Mouse (Mus musculus): ENCODE data around the gene Nav1.
A peak's percentile ranks its signal among the peaks of the same experiment; 100 is the strongest.

Gene Nav1

DNA sequence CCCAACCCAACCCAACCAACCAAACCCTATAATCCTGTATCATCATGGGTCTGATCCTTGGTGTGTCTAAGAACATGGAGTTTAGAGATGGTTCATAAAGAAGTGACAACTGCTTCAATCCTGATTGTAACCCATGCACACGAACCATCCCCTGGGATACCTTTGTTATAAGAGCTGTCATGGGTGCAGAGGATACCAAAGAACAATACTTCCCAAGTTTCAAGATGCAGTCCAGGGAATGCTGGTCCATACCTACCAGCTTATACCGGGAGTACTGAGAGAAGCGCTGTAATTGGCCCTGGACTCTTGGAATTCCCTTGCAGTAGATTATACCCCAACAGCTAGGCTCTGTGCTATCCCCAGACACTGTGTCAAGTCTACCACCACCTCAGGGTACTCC lies 165.2 kb downstream of the Nav1 start:
- DNase-seq (ENCODE audit: low spot score), result no peak

DNA sequence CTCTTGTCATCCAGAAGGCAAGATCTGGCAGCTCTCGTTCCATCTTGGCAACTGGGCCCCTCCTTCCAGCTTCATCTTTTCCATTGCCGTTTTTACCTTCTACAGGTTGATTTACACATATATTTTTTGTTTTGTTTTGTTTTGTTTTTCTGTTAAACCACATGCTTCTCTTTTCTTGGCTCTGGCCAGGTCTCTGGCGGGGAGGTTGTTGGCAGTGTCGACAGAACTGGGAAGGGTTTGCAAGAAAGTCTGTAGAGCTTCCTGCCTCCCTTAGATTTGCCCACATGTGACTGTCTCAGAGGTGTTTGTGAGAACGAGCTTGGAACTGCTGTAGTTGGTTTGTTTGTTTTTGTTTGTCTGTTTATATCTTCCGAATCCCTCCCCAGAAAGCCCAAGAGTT lies 166.1 kb downstream of the Nav1 start:
- no peak for DNase-seq (ENCODE audit: low spot score)

DNA sequence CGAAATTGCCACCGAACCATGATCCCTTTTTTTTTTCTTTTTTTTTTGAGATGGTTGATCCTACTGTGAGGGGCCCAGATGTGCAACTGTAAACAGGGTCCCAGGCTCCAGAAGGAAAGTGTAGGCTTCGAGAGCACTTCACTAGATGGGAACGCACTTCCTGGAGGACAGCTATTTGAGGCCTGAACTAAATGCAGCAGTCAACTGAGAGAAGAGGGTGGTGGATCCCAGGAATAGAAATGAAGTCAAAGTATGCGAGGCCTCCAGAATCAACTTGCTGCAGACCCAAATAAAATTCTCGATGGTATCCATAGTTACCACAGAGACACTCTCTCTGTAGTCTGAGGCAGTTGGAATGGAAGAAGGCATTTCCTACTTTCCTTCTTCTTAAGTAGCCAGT lies 168.3 kb downstream of the Nav1 start:
- no peak for DNase-seq (ENCODE audit: low spot score)

DNA sequence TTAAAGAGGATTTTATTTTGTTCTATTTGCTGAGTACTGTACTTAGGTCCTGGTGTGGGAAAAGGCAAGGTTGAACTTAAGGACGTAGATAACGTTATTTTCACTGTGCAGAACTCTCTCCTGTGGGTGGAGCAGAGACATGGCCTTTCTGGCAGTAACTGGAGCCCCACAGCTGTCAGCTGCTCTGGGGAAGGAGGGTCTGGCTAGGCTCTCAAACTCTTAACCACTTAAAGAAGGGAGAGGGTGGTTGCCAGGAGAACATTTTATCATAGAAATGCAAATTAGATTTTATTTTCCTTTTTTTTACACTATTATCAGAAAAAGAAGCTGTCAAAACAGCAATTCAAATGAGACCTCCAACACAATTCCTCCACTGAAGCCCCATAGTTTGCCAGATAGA lies 171.3 kb downstream of the Nav1 start:
- DNase-seq (ENCODE audit: low spot score), result no peak

DNA sequence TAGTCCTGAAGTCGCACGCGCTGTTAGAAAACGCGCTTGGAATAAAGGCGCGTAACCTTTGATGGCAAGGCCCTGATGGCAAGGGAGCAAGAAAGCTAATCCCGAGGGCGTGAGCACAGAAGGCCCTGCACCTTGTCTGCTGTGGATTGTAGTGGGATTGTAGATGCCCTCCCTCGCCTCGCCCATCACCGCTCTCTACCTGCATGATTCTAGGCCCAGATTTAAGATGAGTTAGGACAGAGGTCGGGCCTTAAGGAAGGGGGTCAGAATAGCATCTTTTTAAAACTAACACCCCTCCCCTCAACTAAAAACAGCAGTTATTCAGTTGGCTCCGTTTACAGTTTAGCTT lies 176.5 kb downstream of the Nav1 start:
- DNase-seq (ENCODE audit: low spot score), result no peak

DNA sequence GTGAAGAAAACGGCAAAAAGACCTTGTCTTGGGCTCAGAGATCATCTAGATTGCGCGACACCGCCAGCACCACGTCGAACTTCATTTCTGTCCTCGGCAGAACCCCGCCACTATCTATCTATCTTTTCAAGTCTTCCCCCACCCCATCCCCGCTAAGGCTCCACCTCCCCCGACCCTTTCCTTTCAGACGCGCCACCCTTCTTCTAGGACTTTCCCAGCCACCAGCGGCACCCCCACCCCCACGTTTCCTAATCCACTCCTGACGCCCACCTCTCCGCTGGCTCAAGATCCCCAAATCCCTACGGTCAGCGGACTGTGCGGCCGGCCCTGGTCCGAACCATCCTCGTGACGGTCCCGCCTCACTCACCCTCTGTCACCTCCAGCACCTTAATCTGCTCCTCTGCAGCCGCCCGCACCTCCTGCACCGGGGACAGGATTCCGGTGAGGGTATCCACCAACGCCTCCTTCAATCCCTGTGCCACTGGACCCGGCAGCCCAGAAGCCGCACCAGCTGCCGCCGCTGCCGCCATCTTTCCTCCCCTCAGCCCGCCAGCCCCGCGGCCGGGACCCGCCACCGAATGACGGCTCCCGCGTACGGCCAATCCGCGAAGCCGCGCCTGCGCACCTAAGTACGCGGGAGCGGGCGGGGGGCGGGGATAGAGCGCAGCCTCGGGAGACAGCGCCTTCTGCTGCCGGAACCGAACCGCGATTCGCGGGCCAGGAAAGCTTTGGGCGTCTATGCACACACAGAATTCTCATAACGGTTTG lies 177.0 kb downstream of the Nav1 start, which contains the start of gene Ipo9:
TSS of gene Ipo9 (minus strand) at position 599 of the 768 bp plus-strand sequence.
- peak; percentile 92 for DNase-seq (ENCODE audit: low spot score)

DNA sequence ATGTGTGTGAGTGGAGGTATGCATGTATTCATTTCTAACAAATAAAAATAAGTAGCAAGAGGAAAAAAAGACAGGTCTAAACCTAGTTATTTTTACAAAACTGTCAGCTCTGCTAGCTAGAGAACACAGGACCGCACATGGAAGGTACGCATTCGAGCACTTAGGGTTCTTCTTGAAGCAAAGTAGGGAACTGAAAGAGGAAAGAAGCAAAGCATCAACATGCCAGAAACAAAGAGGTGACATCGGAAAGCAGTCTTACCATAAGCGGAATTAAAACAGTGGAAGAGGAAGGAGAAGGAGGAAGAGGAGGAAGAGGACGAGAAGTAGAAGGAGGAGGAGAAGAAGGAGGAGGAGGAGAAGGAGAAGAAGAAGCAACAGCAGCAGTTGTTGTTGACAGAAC lies 179.7 kb downstream of the Nav1 start:
- DNase-seq (ENCODE audit: low spot score), result no peak

DNA sequence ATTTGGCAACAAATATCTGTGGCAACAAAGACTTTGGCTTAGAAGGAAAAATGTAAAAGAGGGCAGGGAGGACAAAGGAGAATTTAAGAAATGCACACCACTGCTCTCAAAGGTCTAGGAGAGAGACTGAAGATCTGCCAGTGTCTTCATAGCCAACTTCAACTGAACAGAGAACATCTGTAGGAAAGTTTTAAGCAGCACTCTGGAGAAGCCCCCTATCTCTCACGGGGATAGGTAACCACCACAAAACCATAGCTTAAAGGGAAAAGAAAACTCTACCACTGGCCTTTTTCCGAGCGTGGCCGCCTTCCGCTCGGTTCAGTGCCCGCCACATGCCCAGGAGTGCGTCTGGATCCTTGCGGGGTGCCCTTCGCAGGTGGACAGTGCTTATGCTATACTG lies 180.4 kb downstream of the Nav1 start:
- no peak for DNase-seq (ENCODE audit: low spot score)

DNA sequence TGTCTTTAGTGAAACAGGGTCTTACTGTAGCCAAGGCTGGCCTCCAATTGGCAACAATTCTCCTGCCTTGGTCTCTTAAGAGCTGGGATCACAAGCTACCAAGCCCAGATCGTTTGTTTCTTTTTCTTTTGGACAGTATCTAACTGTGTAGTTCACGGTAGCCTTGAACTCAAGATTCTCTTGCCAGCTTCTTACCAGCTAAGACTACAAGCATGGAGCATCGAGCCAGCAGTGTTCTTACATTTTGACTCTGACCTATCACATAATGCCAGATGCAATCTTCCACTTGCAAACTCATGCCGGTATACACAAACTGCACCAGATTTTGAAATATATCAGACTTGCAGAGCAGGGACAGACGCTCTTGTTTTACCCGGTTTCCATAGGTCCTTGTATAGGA lies 184.3 kb downstream of the Nav1 start:
- DNase-seq (ENCODE audit: low spot score), result no peak

DNA sequence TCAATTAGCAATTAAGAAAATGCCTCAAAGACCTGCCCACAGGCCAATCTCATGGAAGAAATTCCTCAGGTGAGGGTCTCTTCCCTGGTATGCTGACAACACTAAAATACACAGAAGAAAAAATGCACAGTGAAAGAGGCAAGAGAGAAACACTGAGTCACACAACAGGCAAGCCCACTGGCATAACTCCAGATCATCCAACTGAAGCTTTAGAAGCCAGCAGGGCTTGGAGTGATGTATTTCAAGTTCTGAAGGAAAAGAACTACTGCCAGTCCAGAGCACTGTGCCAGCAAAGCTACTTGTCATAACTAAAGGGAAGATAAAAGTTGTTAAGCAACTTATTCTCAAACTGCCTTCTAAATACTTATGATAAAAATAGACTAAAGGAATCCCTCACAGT lies 193.1 kb downstream of the Nav1 start:
- DNase-seq (ENCODE audit: low spot score), result no peak

DNA sequence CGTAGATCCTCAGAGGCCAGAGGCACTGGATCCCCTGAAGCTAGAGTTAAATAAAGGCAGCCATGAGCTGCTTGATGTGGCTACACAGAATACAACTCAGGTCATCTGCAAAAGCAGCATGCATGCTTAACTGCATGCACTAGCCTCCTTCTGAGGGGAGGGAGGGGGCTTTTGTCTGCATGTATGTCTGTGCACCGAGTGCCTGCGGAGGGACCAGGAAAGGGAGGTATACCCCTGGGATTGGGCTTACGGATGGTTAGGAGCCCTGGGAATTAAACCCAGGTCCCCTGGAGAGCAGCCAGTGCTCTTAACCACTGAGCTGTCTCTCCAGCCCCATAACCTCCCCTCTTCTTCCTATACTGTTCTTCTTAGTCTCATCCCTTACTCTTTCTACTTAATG lies 195.0 kb downstream of the Nav1 start:
- no peak for DNase-seq (ENCODE audit: low spot score)

DNA sequence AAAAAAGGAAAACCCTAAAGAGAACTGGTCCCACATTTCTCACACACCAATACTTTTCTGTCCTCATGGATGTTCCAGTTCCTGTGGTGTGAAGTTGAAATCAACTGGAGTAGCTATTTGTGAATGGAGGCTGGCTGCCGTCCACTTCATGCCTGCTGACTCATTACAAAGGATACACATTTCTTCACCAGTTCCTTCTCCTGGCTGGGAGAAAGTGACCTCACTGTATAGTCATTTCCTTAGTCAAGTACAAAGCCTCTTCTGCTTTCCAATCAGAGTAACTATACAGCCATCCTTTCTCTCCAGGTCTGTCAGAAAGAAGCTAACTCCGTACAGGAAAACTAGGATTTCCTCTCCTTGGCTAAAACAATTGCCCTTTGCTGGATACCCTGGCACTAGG lies 196.1 kb downstream of the Nav1 start:
- no peak for DNase-seq (ENCODE audit: low spot score)

DNA sequence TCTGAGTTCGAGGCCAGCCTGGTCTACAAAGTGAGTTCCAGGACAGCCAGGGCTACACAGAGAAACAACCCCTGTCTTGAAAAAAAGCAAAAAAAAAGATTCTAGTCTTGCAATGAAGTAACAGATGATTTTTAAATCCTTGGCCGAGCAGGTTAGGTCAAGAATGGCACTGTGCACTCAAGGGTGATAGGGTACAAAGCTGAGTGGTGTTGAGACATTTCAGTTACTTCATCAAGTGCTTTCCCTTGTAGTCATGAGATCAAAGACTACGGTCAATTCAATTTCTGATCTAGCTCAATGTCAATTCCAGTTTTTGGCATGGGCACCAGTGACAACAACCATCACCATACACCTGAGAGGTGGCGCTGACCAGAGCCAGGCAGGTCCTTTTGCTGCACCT lies 198.1 kb downstream of the Nav1 start:
- DNase-seq (ENCODE audit: low spot score), result no peak

DNA sequence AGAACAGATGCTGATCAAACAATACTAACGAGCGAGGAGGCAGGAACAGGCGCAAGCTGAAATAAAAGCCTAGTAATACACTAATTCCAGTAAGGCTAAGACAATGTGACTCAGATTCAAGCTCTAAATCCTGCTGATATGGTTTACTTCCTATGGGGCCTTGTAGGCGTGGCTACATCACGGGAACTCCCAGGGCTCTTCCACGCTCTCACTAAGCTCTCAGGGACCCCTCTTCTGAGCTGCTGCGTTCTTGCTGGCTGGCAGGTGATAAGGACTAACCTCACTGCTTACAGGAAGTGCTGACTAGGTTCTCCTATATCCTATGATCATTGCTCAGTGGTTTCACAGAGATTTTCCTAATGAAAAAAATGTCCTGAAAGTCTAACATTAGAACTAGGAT lies 201.7 kb downstream of the Nav1 start:
- no peak for DNase-seq (ENCODE audit: low spot score)

DNA sequence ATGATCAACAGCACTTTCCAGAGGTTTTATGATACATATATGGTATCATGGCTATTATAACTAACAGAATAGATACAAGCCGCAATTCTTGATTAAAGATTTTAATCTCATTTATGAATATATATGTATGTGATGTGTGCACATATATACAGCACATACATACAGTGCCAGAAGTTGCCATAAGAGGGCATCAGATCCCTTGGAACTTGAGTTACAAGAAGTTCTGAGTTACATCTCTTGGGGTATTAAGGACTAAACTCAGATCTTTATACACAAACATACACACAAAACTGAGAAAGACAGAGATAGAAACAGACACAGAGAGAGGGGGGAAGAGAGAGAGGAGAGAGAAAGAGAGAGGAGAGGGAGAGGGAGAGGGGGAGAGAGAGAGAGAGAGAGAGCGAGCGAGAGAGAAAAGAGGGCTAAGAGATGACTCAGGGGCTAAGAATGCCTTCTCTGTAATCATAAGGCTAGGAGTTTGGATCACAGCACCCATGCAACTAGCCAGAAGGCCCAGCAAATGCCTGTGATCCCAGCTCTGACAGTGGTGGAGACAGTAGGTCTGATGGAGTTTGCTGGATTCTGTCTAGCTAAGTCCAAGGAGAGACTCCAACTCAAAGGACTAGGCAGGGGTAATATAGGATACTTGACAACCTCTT lies 205.5 kb downstream of the Nav1 start:
- no peak for DNase-seq (ENCODE audit: low spot score)

DNA sequence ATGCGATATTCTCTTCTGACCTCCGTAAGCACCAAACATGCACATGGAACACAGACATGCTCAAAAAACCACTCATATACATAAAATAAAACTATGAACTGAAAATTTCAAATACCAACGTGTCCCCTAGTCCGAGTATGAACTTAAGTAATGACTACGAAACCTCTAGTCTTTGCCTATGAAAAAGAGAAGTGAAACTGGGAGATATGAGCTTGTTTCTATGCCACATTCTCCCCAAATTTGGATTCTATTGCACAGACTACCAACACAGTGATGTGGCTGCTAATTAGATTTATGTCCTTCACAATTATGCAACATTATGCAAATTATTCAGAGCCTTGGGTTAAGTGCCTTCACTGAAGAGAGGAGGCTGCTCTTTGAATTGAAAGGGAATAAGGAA lies 207.6 kb downstream of the Nav1 start:
- no peak for DNase-seq (ENCODE audit: low spot score)

DNA sequence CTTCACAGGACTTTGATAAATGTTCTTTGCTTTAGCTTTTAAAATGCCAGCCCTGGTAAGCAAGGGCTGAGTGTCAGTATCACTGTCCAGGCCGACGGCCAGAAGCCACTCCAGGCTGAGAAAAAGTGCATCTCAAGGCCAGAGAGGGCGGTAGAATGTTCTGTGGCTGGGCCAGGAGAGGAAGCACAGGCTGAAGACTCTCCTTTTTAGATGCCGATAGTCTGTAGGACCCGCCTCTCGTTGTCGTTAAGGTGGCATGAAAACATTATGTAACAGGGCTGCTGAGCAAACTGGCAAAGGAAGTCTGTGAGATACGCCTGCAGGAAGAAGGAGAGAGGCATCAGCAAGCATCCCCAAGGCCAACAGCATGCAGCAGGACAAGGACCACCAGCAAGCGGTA lies 221.9 kb downstream of the Nav1 start:
- DNase-seq (ENCODE audit: low spot score), result no peak
